Mouse (Mus musculus) c-Kit-positive CD71-negative TER-119-negative erythroid progenitor cells, embryonic 14.5 days (primary cell): ENCODE data around the gene Vegfa.

ENCODE experiments used
- DNase-seq: peaks from one replicate; pipeline ENCODE4 v3.0.0-alpha.2; 2013; ENCODE audit warnings: low read depth

The Vegfa gene

GRCm38 (mm10) chr17:46025927-46026668 is 6.1 kb downstream of the Vegfa start:
- DNase-seq = no peak

GRCm38 (mm10) chr17:46025207-46025606 is 7.0 kb downstream of the Vegfa start:
- no peak for DNase-seq

- DNase-seq = no peak
Measured at GRCm38 (mm10) chr17:46024192-46024591, 8.0 kb downstream of the Vegfa start.

- no peak for DNase-seq
Measured at GRCm38 (mm10) chr17:46023572-46023971, 8.6 kb downstream of the Vegfa start.

GRCm38 (mm10) chr17:46022934-46023333 is 9.2 kb downstream of the Vegfa start:
- no peak for DNase-seq

GRCm38 (mm10) chr17:46022427-46022826 is 9.7 kb downstream of the Vegfa start:
- no peak for DNase-seq

- DNase-seq = no peak
Measured at GRCm38 (mm10) chr17:46021760-46022159, 10.4 kb downstream of the Vegfa start.

GRCm38 (mm10) chr17:46021173-46021572 is 11.0 kb downstream of the Vegfa start:
- DNase-seq = no peak

GRCm38 (mm10) chr17:46020579-46020978 is 11.6 kb downstream of the Vegfa start:
- DNase-seq = no peak

- DNase-seq = no peak
Measured at GRCm38 (mm10) chr17:46018736-46019004, 13.5 kb downstream of the Vegfa start.

GRCm38 (mm10) chr17:46017946-46018735 is 14.0 kb downstream of the Vegfa start:
- no peak for DNase-seq

- DNase-seq = no peak
Measured at GRCm38 (mm10) chr17:46016617-46017016, 15.6 kb downstream of the Vegfa start.

GRCm38 (mm10) chr17:46015967-46016366 is 16.2 kb downstream of the Vegfa start:
- DNase-seq = no peak

GRCm38 (mm10) chr17:46014935-46015334 is 17.2 kb downstream of the Vegfa start:
- DNase-seq = no peak

- DNase-seq = no peak
Measured at GRCm38 (mm10) chr17:46013549-46013948, 18.6 kb downstream of the Vegfa start.

- no peak for DNase-seq
Measured at GRCm38 (mm10) chr17:46012211-46012610, 20.0 kb downstream of the Vegfa start.

GRCm38 (mm10) chr17:46010462-46010861 is 21.7 kb downstream of the Vegfa start:
- no peak for DNase-seq

- DNase-seq = no peak
Measured at GRCm38 (mm10) chr17:46009182-46009581, 23.0 kb downstream of the Vegfa start.

GRCm38 (mm10) chr17:46005458-46005857 is 26.7 kb downstream of the Vegfa start:
- no peak for DNase-seq

GRCm38 (mm10) chr17:46004482-46004881 is 27.7 kb downstream of the Vegfa start:
- DNase-seq = no peak

GRCm38 (mm10) chr17:46003717-46004481 is 28.3 kb downstream of the Vegfa start:
- no peak for DNase-seq

- DNase-seq = no peak
Measured at GRCm38 (mm10) chr17:45999366-45999940, 32.7 kb downstream of the Vegfa start.

- no peak for DNase-seq
Measured at GRCm38 (mm10) chr17:45998363-45998762, 33.8 kb downstream of the Vegfa start.
